Mouse (Mus musculus) gastrocnemius, postnatal 25 days (tissue): ENCODE measurements at regions not wholly inside any gene's neighbourhood (a gene's known extent, or its start where the extent isn't known, plus 50 kb on each side); places are given as distances from the start of the nearest gene placed in this dataset.
A peak's percentile ranks its signal among the peaks of the same experiment; 100 is the strongest.

ENCODE experiments used
- DNase-seq: peaks from one replicate; pipeline ENCODE4 v3.0.0; 2022

GRCm38 (mm10) chr3:143022486-143022885 is 140.7 kb upstream of the Pkn2 start:
- no peak for DNase-seq

- no peak for DNase-seq
Observed at GRCm38 (mm10) chr3:143021159-143021871, 139.5 kb upstream of the Pkn2 start.

- DNase-seq = no peak
Observed at GRCm38 (mm10) chr3:143017480-143017879, 135.7 kb upstream of the Pkn2 start.

GRCm38 (mm10) chr3:143016758-143017157 is 135.0 kb upstream of the Pkn2 start:
- no peak for DNase-seq

GRCm38 (mm10) chr3:143014421-143014820 is 132.6 kb upstream of the Pkn2 start:
- no peak for DNase-seq

GRCm38 (mm10) chr3:143007047-143007446 is 125.2 kb upstream of the Pkn2 start:
- DNase-seq = no peak

GRCm38 (mm10) chr3:143001952-143002351 is 120.1 kb upstream of the Pkn2 start:
- no peak for DNase-seq

- DNase-seq = no peak
Observed at GRCm38 (mm10) chr3:142995981-142996743, 114.4 kb upstream of the Pkn2 start.

- DNase-seq = no peak
Observed at GRCm38 (mm10) chr3:142984547-142984946, 102.7 kb upstream of the Pkn2 start.

- DNase-seq = no peak
Observed at GRCm38 (mm10) chr3:142981221-142981620, 99.4 kb upstream of the Pkn2 start.

GRCm38 (mm10) chr3:142979161-142979560 is 97.4 kb upstream of the Pkn2 start:
- DNase-seq = no peak

- no peak for DNase-seq
Observed at GRCm38 (mm10) chr3:142976519-142977394, 95.0 kb upstream of the Pkn2 start.

- no peak for DNase-seq
Observed at GRCm38 (mm10) chr3:142975606-142976005, 93.8 kb upstream of the Pkn2 start.

GRCm38 (mm10) chr3:142969501-142969900 is 87.7 kb upstream of the Pkn2 start:
- no peak for DNase-seq

- no peak for DNase-seq
Observed at GRCm38 (mm10) chr3:142965604-142966003, 83.8 kb upstream of the Pkn2 start.

- no peak for DNase-seq
Observed at GRCm38 (mm10) chr3:142963818-142964372, 82.1 kb upstream of the Pkn2 start.

- no peak for DNase-seq
Observed at GRCm38 (mm10) chr3:142957768-142958167, 76.0 kb upstream of the Pkn2 start.

- DNase-seq = no peak
Observed at GRCm38 (mm10) chr3:142948771-142949170, 67.0 kb upstream of the Pkn2 start.

- peak; percentile 42 for DNase-seq
Observed at GRCm38 (mm10) chr3:142941319-142942024, 59.7 kb upstream of the Pkn2 start.

GRCm38 (mm10) chr3:142940874-142941273 is 59.1 kb upstream of the Pkn2 start:
- DNase-seq = peak; percentile 20

GRCm38 (mm10) chr3:142939773-142940172 is 58.0 kb upstream of the Pkn2 start:
- no peak for DNase-seq

GRCm38 (mm10) chr3:142935949-142936348 is 54.1 kb upstream of the Pkn2 start:
- no peak for DNase-seq
